ENCODE assay signal across 21 mouse cellular contexts in the genomic region with DNA sequence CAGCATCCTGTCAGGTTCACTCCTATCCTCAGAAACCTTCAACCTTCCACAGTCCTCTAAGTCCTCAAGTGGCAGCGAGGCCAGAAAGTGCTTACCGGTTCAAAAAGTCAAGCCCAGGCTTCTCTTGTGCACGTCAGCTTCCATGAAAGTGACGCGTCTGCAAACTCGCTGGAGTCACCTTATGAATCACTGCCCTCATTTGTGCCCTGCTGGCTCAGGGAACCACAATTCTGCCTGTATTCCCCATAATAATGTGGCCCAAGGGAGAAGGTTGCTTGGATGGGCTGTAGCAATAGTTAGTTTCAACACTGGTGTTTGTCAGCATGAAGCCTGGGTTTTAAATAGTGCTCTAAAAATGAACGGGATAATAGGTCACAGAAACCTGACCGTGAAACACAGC.
DNase-seq lines count a peak whose midpoint lies in the region; ATAC-seq and TF ChIP-seq lines count a peak whose summit lies in the region.
"Had no signal": no experiment of that assay in that cellular context is flagged by ENCODE, and none has a peak within 500 bp of the region (broad histone marks: within the 10 kb centered on the region; RNA-seq: fewer than 3 reads in every experiment).

No protein-coding gene starts in this region.

- no peaks in the 10 kb centered on the region for H3K9me3 ChIP-seq in heart, embryonic 12.5 days (replicated peaks)
- H3K9me3 ChIP-seq: embryonic facial prominence, embryonic 12.5 days; limb, embryonic 15.5 days; lung, embryonic 15.5 days had no signal

- no peaks in the 10 kb centered on the region for H3K36me3 ChIP-seq in heart, embryonic 12.5 days
- H3K36me3 ChIP-seq: embryonic facial prominence, embryonic 12.5 days; limb, embryonic 15.5 days; lung, embryonic 15.5 days had no signal

- no peaks in the 10 kb centered on the region for H3K27me3 ChIP-seq in heart, embryonic 12.5 days (replicated peaks)
- H3K27me3 ChIP-seq: embryonic facial prominence, embryonic 12.5 days; limb, embryonic 15.5 days; lung, embryonic 15.5 days had no signal

- H3K4me2 ChIP-seq in heart, embryonic 12.5 days: no peak overlapping the region
- H3K4me2 ChIP-seq: embryonic facial prominence, embryonic 12.5 days; limb, embryonic 15.5 days; lung, embryonic 15.5 days had no signal

- no peak for TF ChIP-seq CTCF in layer of hippocampus, adult 2 months (conservative IDR thresholded peaks at IDR 0.05)

- H3K4me3 ChIP-seq in heart, embryonic 12.5 days: no peak overlapping the region
- no peak overlapping the region for H3K4me3 ChIP-seq in layer of hippocampus, adult 2 months
- H3K4me3 ChIP-seq: embryonic facial prominence, embryonic 12.5 days; limb, embryonic 15.5 days; lung, embryonic 15.5 days had no signal

- DNase-seq in heart, adult 11 months: peak; percentile 55
- DNase-seq in layer of hippocampus, adult 2 months (ENCODE audit: low spot score in 2 of 2): no peak
- DNase-seq in layer of hippocampus, postnatal 14 days (ENCODE audit: low spot score in 2 of 2): no peak
- peak; percentile 34 for DNase-seq in Muller cell, postnatal 12 days (ENCODE audit: inconsistent ontology term)
- DNase-seq in forelimb bud, embryonic 11.5 days (ENCODE audit: low read depth, low spot score): peak; percentile 73
- no peak for DNase-seq in lung, adult 18-20 months
- DNase-seq: cerebellum, adult 2 months; cerebellum, postnatal 25 days; forebrain, postnatal 0 days; heart, postnatal 4 days; lung, postnatal 36 days; right cerebral cortex, postnatal 14 days; spleen, adult 18-20 months had no signal

- H3K9ac ChIP-seq in heart, embryonic 12.5 days: no peak overlapping the region
- H3K9ac ChIP-seq: embryonic facial prominence, embryonic 12.5 days; forebrain, postnatal 0 days; limb, embryonic 15.5 days; liver, embryonic 14.5 days; lung, embryonic 15.5 days had no signal

- H3K4me1 ChIP-seq in heart, embryonic 12.5 days (replicated peaks): peaks cover 17% of the 10 kb centered on the region
- H3K4me1 ChIP-seq: lung, embryonic 15.5 days had no signal

- H3K27ac ChIP-seq in heart, embryonic 12.5 days (ENCODE audit: poor library complexity, severe bottlenecking): no peak overlapping the region
- H3K27ac ChIP-seq in layer of hippocampus, adult 2 months: peak overlapping the region; percentile 93
- H3K27ac ChIP-seq: embryonic facial prominence, embryonic 12.5 days; hindbrain, postnatal 0 days; limb, embryonic 15.5 days; liver, embryonic 14.5 days; lung, embryonic 15.5 days had no signal

- WGBS in heart, embryonic 12.5 days: 61% methylated on average over 8 of the region's 8 CpGs

- no peak for ATAC-seq in heart, embryonic 12.5 days (ENCODE audit: insufficient number of reproducible peaks, low FRiP score)
- no peak for ATAC-seq in megakaryocyte progenitor cell, adult 5-6 weeks (replicated peaks; ENCODE audit: poor library complexity)
- ATAC-seq: forebrain, postnatal 0 days; hindbrain, postnatal 0 days; intestine, embryonic 16.5 days had no signal

Comparison
In these comparisons a context has a peak if more than half of its experiments do, and no peak if none do; other contexts are left out.
1. DNase-seq: peak in heart, adult 11 months (single experiment), Muller cell, postnatal 12 days (single experiment) and forelimb bud, embryonic 11.5 days (single experiment); none in layer of hippocampus, adult 2 months (0 of 2), layer of hippocampus, postnatal 14 days (0 of 2) and lung, adult 18-20 months (0 of 2).